Mouse (Mus musculus) mature B cell (primary cell): Measurements from ENCODE around the gene Coro1c.

Experiments used
- in situ Hi-C: fragments of 300-500 bp; cut with MboI; formaldehyde crosslinking; loops from 2 replicates; pipeline ENCODE4 v1.14.3; 2019

Gene Coro1c

GRCm38 (mm10) chr5:113908592-113909441 is at the start of gene Coro1c:
TSS of gene Coro1c (minus strand) at chr5:113908758.
- in situ Hi-C loops: no loop called here

GRCm38 (mm10) chr5:113956510-113956909 is 48.0 kb upstream of the Coro1c start:
- in situ Hi-C loops: no loop called here

- in situ Hi-C loops: no loop called here
Observed at GRCm38 (mm10) chr5:113955691-113956090, 47.1 kb upstream of the Coro1c start.

GRCm38 (mm10) chr5:113955281-113955680 is 46.7 kb upstream of the Coro1c start:
- in situ Hi-C loops: no loop called here

GRCm38 (mm10) chr5:113954421-113954820 is 45.9 kb upstream of the Coro1c start:
- in situ Hi-C loops: no loop called here

GRCm38 (mm10) chr5:113952519-113952918 is 44.0 kb upstream of the Coro1c start:
- in situ Hi-C loops: no loop called here

- in situ Hi-C loops: no loop called here
Observed at GRCm38 (mm10) chr5:113951693-113952071, 43.1 kb upstream of the Coro1c start.

GRCm38 (mm10) chr5:113950786-113951692 is 42.5 kb upstream of the Coro1c start:
- in situ Hi-C loops: no loop called here

- in situ Hi-C loops: no loop called here
Observed at GRCm38 (mm10) chr5:113950133-113950532, 41.6 kb upstream of the Coro1c start.

GRCm38 (mm10) chr5:113947280-113947679 is 38.7 kb upstream of the Coro1c start:
- in situ Hi-C loops: loop anchor here (10.0 kb wide), 1 partner anchor 92 kb away; no protein-coding TSS in a partner anchor

- in situ Hi-C loops: loop anchor here (10.0 kb wide), 1 partner anchor 90 kb away; no protein-coding TSS in a partner anchor
Observed at GRCm38 (mm10) chr5:113945126-113945525, 36.6 kb upstream of the Coro1c start.

GRCm38 (mm10) chr5:113943328-113943727 is 34.8 kb upstream of the Coro1c start:
- in situ Hi-C loops: loop anchor here (10.0 kb wide), 1 partner anchor 89 kb away; no protein-coding TSS in a partner anchor

- in situ Hi-C loops: loop anchor here (10.0 kb wide), 1 partner anchor 88 kb away; no protein-coding TSS in a partner anchor
Observed at GRCm38 (mm10) chr5:113942580-113942979, 34.0 kb upstream of the Coro1c start.

- in situ Hi-C loops: no loop called here
Observed at GRCm38 (mm10) chr5:113939263-113939900, 30.8 kb upstream of the Coro1c start.

- in situ Hi-C loops: no loop called here
Observed at GRCm38 (mm10) chr5:113937650-113938049, 29.1 kb upstream of the Coro1c start.

- in situ Hi-C loops: no loop called here
Observed at GRCm38 (mm10) chr5:113933889-113934288, 25.3 kb upstream of the Coro1c start.

- in situ Hi-C loops: no loop called here
Observed at GRCm38 (mm10) chr5:113933480-113933879, 24.9 kb upstream of the Coro1c start.

- in situ Hi-C loops: no loop called here
Observed at GRCm38 (mm10) chr5:113932310-113932709, 23.8 kb upstream of the Coro1c start.

GRCm38 (mm10) chr5:113930648-113931609 is 22.4 kb upstream of the Coro1c start:
- in situ Hi-C loops: no loop called here

GRCm38 (mm10) chr5:113929950-113930647 is 21.5 kb upstream of the Coro1c start:
- in situ Hi-C loops: no loop called here
